Mouse (Mus musculus) kidney, embryonic 15.5 days (tissue): ENCODE results near the gene Nomo1. TPM values are rescaled to one million over a fixed set of nuclear protein-coding genes. Genes with fewer than 3 reads are reported as not detected.

Experiments
- ATAC-seq: fragments of 200-750 bp; cut with Nextera tagmentation; replicated peaks from 2 replicates; pipeline ENCODE4 v1.8.0; 2017; ENCODE audit warnings: moderate TSS enrichment; ENCODE audit not compliant: low FRiP score
- H3K27ac ChIP-seq: fragments of 300-500 bp; sonication (generic); 2 replicates; pipeline ENCODE4 v1.5.1; 2015; ENCODE audit warnings: mild to moderate bottlenecking, inconsistent platforms
- H3K27me3 ChIP-seq: fragments of 300-500 bp; sonication (generic); 2 replicates; pipeline ENCODE4 v1.6.1; 2015; ENCODE audit warnings: inconsistent platforms
- H3K36me3 ChIP-seq: fragments of 300-500 bp; sonication (generic); 2 replicates; pipeline ENCODE4 v1.6.1; 2015; ENCODE audit warnings: inconsistent platforms
- H3K4me1 ChIP-seq: fragments of 300-500 bp; sonication (generic); 2 replicates; pipeline ENCODE4 v1.6.1; 2015; ENCODE audit warnings: inconsistent platforms
- H3K4me2 ChIP-seq: fragments of 300-500 bp; sonication (generic); 2 replicates; pipeline ENCODE4 v1.6.1; 2015; ENCODE audit warnings: moderate library complexity, mild to moderate bottlenecking, inconsistent platforms
- H3K4me3 ChIP-seq: fragments of 300-500 bp; sonication (generic); replicated peaks from 2 replicates; pipeline ENCODE4 v1.5.1; 2015; ENCODE audit warnings: mild to moderate bottlenecking, inconsistent platforms
- H3K9ac ChIP-seq: fragments of 300-500 bp; sonication (generic); 2 replicates; pipeline ENCODE4 v1.6.1; 2015; ENCODE audit warnings: mild to moderate bottlenecking, inconsistent platforms
- H3K9me3 ChIP-seq: fragments of 300-500 bp; sonication (generic); replicated peaks from 2 replicates; pipeline ENCODE4 v1.6.1; 2016; ENCODE audit warnings: inconsistent platforms
- whole genome bisulfite sequencing: fragments of 180-500 bp; shearing (Covaris S2); methylation state at CpG from one replicate; pipeline ENCODE4 v1.1.7; 2015; ENCODE audit warnings: mixed read lengths; 5-methylcytosine and 5-hydroxymethylcytosine counted together
- polyA plus RNA-seq: library from polyadenylated mRNA; unstranded; fragments of >200 nt; fragmentation: Nextera tagmentation; extraction: Ambion mirVana; gene quantifications from 2 replicates; pipeline ENCODE4 v1.2.1, GENCODE M21; 2015

Nomo1 gene
- polyA plus RNA-seq, 1 experiment from 2014 or later: 40.4 TPM

GRCm38 (mm10) chr7:46130723-46131122, 97.2 kb downstream of the Nomo1 start:
- H3K27me3 ChIP-seq: peaks cover 17% of the 10 kb centered on the region
- WGBS: 50% methylated on average over 7 of the region's 7 CpGs
- H3K4me3 ChIP-seq: no peak overlapping the region
- ATAC-seq: no peak
- no peak overlapping the region for H3K27ac ChIP-seq
- peaks cover 37% of the 10 kb centered on the region for H3K4me1 ChIP-seq
- no peaks in the 10 kb centered on the region for H3K36me3 ChIP-seq
- no peak overlapping the region for H3K9ac ChIP-seq
- H3K9me3 ChIP-seq: no peaks in the 10 kb centered on the region
- H3K4me2 ChIP-seq: no peak overlapping the region

- Histone ChIP-seq H3K36me3 (no peaks in the 10 kb centered on the region), H3K4me1 (peaks cover 37% of the 10 kb centered on the region), H3K9me3 (no peaks in the 10 kb centered on the region), H3K27ac (no peak overlapping the region), H3K9ac (no peak overlapping the region), H3K27me3 (peaks cover 17% of the 10 kb centered on the region), H3K4me2 (no peak overlapping the region), H3K4me3 (no peak overlapping the region)
- ATAC-seq: no peak
- WGBS: 26% methylated on average over 3 of the region's 3 CpGs
Observed at GRCm38 (mm10) chr7:46131266-46131665, 97.8 kb downstream of the Nomo1 start.

- Histone ChIP-seq H3K4me3 (no peak overlapping the region), H3K4me1 (peaks cover 37% of the 10 kb centered on the region), H3K27me3 (peaks cover 16% of the 10 kb centered on the region), H3K4me2 (no peak overlapping the region), H3K27ac (no peak overlapping the region), H3K36me3 (no peaks in the 10 kb centered on the region), H3K9ac (no peak overlapping the region), H3K9me3 (no peaks in the 10 kb centered on the region)
- WGBS: 62% methylated on average over 8 of the region's 8 CpGs
- no peak for ATAC-seq
Observed at GRCm38 (mm10) chr7:46131806-46132205, 98.3 kb downstream of the Nomo1 start.

- ATAC-seq: no peak
- 86% methylated on average over 12 of the region's 12 CpGs for WGBS
- H3K9ac ChIP-seq: no peak overlapping the region
- H3K9me3 ChIP-seq: no peaks in the 10 kb centered on the region
- H3K27me3 ChIP-seq: peaks cover 12% of the 10 kb centered on the region; the same call in 1 of the 2 replicates
- H3K36me3 ChIP-seq: no peaks in the 10 kb centered on the region
- H3K4me2 ChIP-seq: no peak overlapping the region
- H3K4me1 ChIP-seq: peaks cover 37% of the 10 kb centered on the region
- H3K4me3 ChIP-seq: no peak overlapping the region
- no peak overlapping the region for H3K27ac ChIP-seq
Observed at GRCm38 (mm10) chr7:46132229-46132628, 98.7 kb downstream of the Nomo1 start.

Other genes starting within 250 kb of the Nomo1 start
- gene Lmtk3, start 250.0 kb upstream of the Nomo1 start, polyA plus RNA-seq: 2.5 and 3.1 TPM in 2 replicates
- 2.8 and 3.2 TPM in 2 replicates for gene Sult2b1, start 249.0 kb upstream of the Nomo1 start, polyA plus RNA-seq
- gene Cyth2, start 219.1 kb upstream of the Nomo1 start, polyA plus RNA-seq: 130 and 132 TPM in 2 replicates
- gene Kcnj14, start 208.9 kb upstream of the Nomo1 start, polyA plus RNA-seq: 1.4 and 1.6 TPM in 2 replicates
- 82.5 and 86.3 TPM in 2 replicates for gene Grwd1, start 202.8 kb upstream of the Nomo1 start, polyA plus RNA-seq
- 83.8 and 89.1 TPM in 2 replicates for gene Kdelr1, start 160.9 kb upstream of the Nomo1 start, polyA plus RNA-seq
- gene Grin2d, start 155.3 kb upstream of the Nomo1 start, polyA plus RNA-seq: 0.42 and 0.47 TPM in 2 replicates
- gene Syngr4, start 137.0 kb upstream of the Nomo1 start, polyA plus RNA-seq: 0.93 and 1.1 TPM in 2 replicates
- gene Tmem143, start 136.8 kb upstream of the Nomo1 start, polyA plus RNA-seq: 6.2 and 6.5 TPM in 2 replicates
- gene Emp3, start 112.3 kb upstream of the Nomo1 start, polyA plus RNA-seq: 164 and 194 TPM in 2 replicates
- 10.8 and 12.2 TPM in 2 replicates for gene Ccdc114, start 109.6 kb upstream of the Nomo1 start, polyA plus RNA-seq
- 0.93 and 1.1 TPM in 2 replicates for gene Abcc6, start 3.4 kb upstream of the Nomo1 start, polyA plus RNA-seq
- 0.21 and 0.37 TPM in 2 replicates for gene Kcnj11, start 67.1 kb downstream of the Nomo1 start, polyA plus RNA-seq
- 2.2 and 2.3 TPM in 2 replicates for gene Abcc8, start 146.3 kb downstream of the Nomo1 start, polyA plus RNA-seq
- gene Ush1c, start 204.8 kb downstream of the Nomo1 start, polyA plus RNA-seq: 13.8 and 14.5 TPM in 2 replicates
- 0.04 and 0.06 TPM in 2 replicates for gene Otog, start 207.3 kb downstream of the Nomo1 start, polyA plus RNA-seq